Mouse (Mus musculus) lung, postnatal 0 days (tissue): Measurements from ENCODE around the gene Mrpl45. TPM values are rescaled to one million over a fixed set of nuclear protein-coding genes. Genes with fewer than 3 reads are reported as not detected.

Experiments used
- ATAC-seq: fragments of 200-750 bp; cut with Nextera tagmentation; 2 replicates; pipeline ENCODE4 v1.8.0; 2017; ENCODE audit warnings: moderate library complexity
- DNase-seq: peaks from one replicate; pipeline ENCODE4 v3.0.0-alpha.2; 2016; ENCODE audit warnings: low spot score
- H3K27ac ChIP-seq: fragments of 300-500 bp; sonication (generic); 2 replicates; pipeline ENCODE4 v1.5.1; 2014; ENCODE audit warnings: antibody characterized with exemption, mild to moderate bottlenecking, low read length, mixed read lengths
- H3K27me3 ChIP-seq: fragments of 300-500 bp; sonication (generic); replicated peaks from 2 replicates; pipeline ENCODE4 v1.6.1; 2014; ENCODE audit warnings: low read length, mixed read lengths; ENCODE audit not compliant: insufficient read depth
- H3K36me3 ChIP-seq: fragments of 300-500 bp; sonication (generic); 2 replicates; pipeline ENCODE4 v1.6.1; 2014; ENCODE audit warnings: low read length, mixed read lengths; ENCODE audit not compliant: insufficient read depth
- H3K4me1 ChIP-seq: fragments of 300-500 bp; sonication (generic); 2 replicates; pipeline ENCODE4 v1.6.1; 2014; ENCODE audit warnings: antibody characterized with exemption, low read depth, low read length, mixed read lengths; ENCODE audit not compliant: insufficient read depth
- H3K4me2 ChIP-seq: fragments of 300-500 bp; sonication (generic); replicated peaks from 2 replicates; pipeline ENCODE4 v1.6.1; 2014; ENCODE audit warnings: low read depth, mild to moderate bottlenecking, low read length, moderate library complexity, mixed read lengths
- H3K4me3 ChIP-seq: fragments of 300-500 bp; sonication (generic); 2 replicates; pipeline ENCODE4 v1.5.1; 2014; ENCODE audit warnings: low read depth, low read length
- H3K9ac ChIP-seq: fragments of 300-500 bp; sonication (generic); replicated peaks from 2 replicates; pipeline ENCODE4 v1.6.1; 2014; ENCODE audit warnings: low read depth, mild to moderate bottlenecking
- H3K9me3 ChIP-seq: fragments of 300-500 bp; sonication (generic); 2 replicates; pipeline ENCODE4 v1.6.1; 2016; ENCODE audit warnings: low read length, mixed read lengths
- CTCF ChIP-seq: IDR thresholded peaks from 2 replicates; pipeline ENCODE4 v1.5.1; 2016; ENCODE audit warnings: antibody characterized with exemption, mild to moderate bottlenecking
- EP300 ChIP-seq: IDR thresholded peaks from 2 replicates; pipeline ENCODE4 v1.6.1; 2016; ENCODE audit warnings: antibody characterized with exemption, mild to moderate bottlenecking, control low read depth
- WGBS: fragments of 180-500 bp; shearing (Covaris S2); extraction: QIAGEN DNeasy Blood & Tissue Kit; methylation state at CpG from one replicate; pipeline ENCODE4 v1.1.7; 2014; 5-methylcytosine and 5-hydroxymethylcytosine counted together
- polyA plus RNA-seq: library from polyadenylated mRNA; unstranded; fragments of >200 nt; fragmentation: Nextera tagmentation; extraction: Ambion mirVana; gene quantifications from 2 replicates; pipeline ENCODE4 v1.2.1, GENCODE M21; 2015

Mrpl45 gene
- polyA plus RNA-seq, 1 experiment from 2014 or later = 22.4 TPM

GRCm38 (mm10) chr11:97304631-97305030, 10.9 kb upstream of the Mrpl45 start:
- no peak overlapping the region for H3K4me3 ChIP-seq
- TF ChIP-seq EP300 (no peak), CTCF (no peak)
- ATAC-seq (no peak), DNase-seq (no peak)
- H3K27ac ChIP-seq = no peak overlapping the region
- no peaks in the 10 kb centered on the region for H3K27me3 ChIP-seq
- WGBS = 39% methylated on average over 5 of the region's 5 CpGs
- peaks cover 9% of the 10 kb centered on the region for H3K4me1 ChIP-seq
- no peak overlapping the region for H3K9ac ChIP-seq
- no peaks in the 10 kb centered on the region for H3K36me3 ChIP-seq
- H3K9me3 ChIP-seq = no peaks in the 10 kb centered on the region
- H3K4me2 ChIP-seq = no peak overlapping the region

GRCm38 (mm10) chr11:97307294-97308069, 8.0 kb upstream of the Mrpl45 start:
- Histone ChIP-seq H3K36me3 (no peaks in the 10 kb centered on the region), H3K9me3 (no peaks in the 10 kb centered on the region), H3K4me1 (peaks cover 8% of the 10 kb centered on the region), H3K27me3 (no peaks in the 10 kb centered on the region), H3K4me2 (no peak overlapping the region), H3K9ac (no peak overlapping the region), H3K4me3 (no peak overlapping the region), H3K27ac (no peak overlapping the region)
- no peak for ATAC-seq
- WGBS = 93% methylated on average over 11 of the region's 11 CpGs
- TF ChIP-seq CTCF (no peak), EP300 (no peak)
- DNase-seq = no peak

- H3K4me3 ChIP-seq = no peak overlapping the region; the same call in 1 of the 2 replicates
- peak overlapping the region; percentile 62; the same call in 1 of the 2 replicates for H3K4me2 ChIP-seq
- peak overlapping the region; percentile 84 for H3K27ac ChIP-seq
- no peak for ATAC-seq
- peaks cover 5% of the 10 kb centered on the region; the same call in 1 of the 2 replicates for H3K4me1 ChIP-seq
- H3K36me3 ChIP-seq = no peaks in the 10 kb centered on the region
- WGBS = 27% methylated on average over 3 of the region's 3 CpGs
- H3K9me3 ChIP-seq = no peaks in the 10 kb centered on the region
- peak; percentile 59 for DNase-seq
- H3K27me3 ChIP-seq = no peaks in the 10 kb centered on the region
- TF ChIP-seq CTCF = no peak
- TF ChIP-seq EP300 = no peak
- no peak overlapping the region for H3K9ac ChIP-seq
These were observed 6.6 kb upstream of the Mrpl45 start for GRCm38 (mm10) chr11:97308806-97309450.

- TF ChIP-seq CTCF (no peak), EP300 (peak; percentile 83)
- H3K4me3 ChIP-seq = peak overlapping the region; percentile 35
- DNase-seq (peak; percentile 95), ATAC-seq (peak; percentile 92)
- peak overlapping the region; percentile 84 for H3K27ac ChIP-seq
- under 1% methylated on average over 9 of the region's 9 CpGs for WGBS
- peak overlapping the region; percentile 62 for H3K4me2 ChIP-seq
- no peaks in the 10 kb centered on the region for H3K36me3 ChIP-seq
- peaks cover 5% of the 10 kb centered on the region; the same call in 1 of the 2 replicates for H3K4me1 ChIP-seq
- 0 out of 2 replicates have a peak overlapping the region, but pooled peaks have one; percentile 12 for H3K9ac ChIP-seq
- no peaks in the 10 kb centered on the region for H3K27me3 ChIP-seq
- H3K9me3 ChIP-seq = no peaks in the 10 kb centered on the region
These were observed 6.1 kb upstream of the Mrpl45 start for GRCm38 (mm10) chr11:97309451-97309836.

- Histone ChIP-seq H3K9ac (0 out of 2 replicates have a peak overlapping the region, but pooled peaks have one; percentile 12), H3K4me1 (peaks cover 5% of the 10 kb centered on the region; the same call in 1 of the 2 replicates), H3K4me2 (peak overlapping the region; percentile 62), H3K9me3 (no peaks in the 10 kb centered on the region), H3K27ac (peak overlapping the region; percentile 84), H3K4me3 (peak overlapping the region; percentile 35), H3K36me3 (no peaks in the 10 kb centered on the region), H3K27me3 (no peaks in the 10 kb centered on the region)
- under 1% methylated on average over 25 of the region's 25 CpGs for WGBS
- 0 out of 2 replicates have a peak, but pooled peaks have one; percentile 21 for TF ChIP-seq EP300
- peak; percentile 91 for TF ChIP-seq CTCF
- peak; percentile 94 for DNase-seq
- ATAC-seq = peak; percentile 67
These were observed 5.5 kb upstream of the Mrpl45 start for GRCm38 (mm10) chr11:97309911-97310571.
